Mouse (Mus musculus) heart, embryonic 11.5 days (tissue): ENCODE data around the gene Gatm. TPM values are rescaled to one million over a fixed set of nuclear protein-coding genes. Genes with fewer than 3 reads are reported as not detected.

Source experiments
- microRNA counts: library from miRNA; unstranded; fragments of <30 nt; microRNA quantifications from one replicate; lab custom pipeline; 2015
- microRNA-seq: library from miRNA; unstranded; fragments of <30 nt; microRNA quantifications from one replicate; pipeline ENCODE4, GENCODE M21; 2016; ENCODE audit warnings: borderline number of aligned reads
- polyA plus RNA-seq: library from polyadenylated mRNA; unstranded; fragments of >200 nt; fragmentation: Nextera tagmentation; extraction: Ambion mirVana; gene quantifications from 2 replicates; pipeline ENCODE4 v1.2.1, GENCODE M21; 2014

The Gatm gene
- polyA plus RNA-seq, 1 experiment from 2014 or later: 26.6 TPM

MicroRNA genes within 50 kb of the gene (microRNA counts, 519-probe panel; counts per million panel counts)
- microRNA mmu-miR-147 (lab: Ali Mortazavi, UCI): 32.2 counts per million

Small RNA genes within 50 kb of the gene (microRNA-seq; reads per million reads assigned to microRNA genes)
- 6.5 reads per million, percentile 42 among the genes with 10 or more reads in this experiment for gene Mir147

Other genes starting within 250 kb of the Gatm start
- gene Shf, start 242.1 kb downstream of the Gatm start, polyA plus RNA-seq: 3.7 and 3.8 TPM in 2 replicates
- gene Slc28a2, start 184.8 kb downstream of the Gatm start, polyA plus RNA-seq: 0.27 TPM in 2 replicates
- gene Gm14085, start 126.4 kb downstream of the Gatm start, polyA plus RNA-seq: not detected in 2 replicates
- 0.20 TPM in 1 of 2 replicates, not detected in the other for gene AA467197, start 25.7 kb upstream of the Gatm start, polyA plus RNA-seq
- 7.0 and 9.9 TPM in 2 replicates for gene Slc30a4, start 91.4 kb upstream of the Gatm start, polyA plus RNA-seq
- 39.9 and 44.1 TPM in 2 replicates for gene Bloc1s6, start 127.2 kb upstream of the Gatm start, polyA plus RNA-seq
- gene Sqor, start 153.9 kb upstream of the Gatm start, polyA plus RNA-seq: 3.0 and 4.1 TPM in 2 replicates